Comparison of ENCODE assay signal across 27 mouse cellular contexts in genomic region chr1:74095728-74096127, GRCm38 (mm10). TPM values are rescaled to one million over a fixed set of nuclear protein-coding genes. Genes with fewer than 3 reads are reported as not detected.
DNase-seq lines count a peak whose midpoint lies in the region; ATAC-seq and TF ChIP-seq lines count a peak whose summit lies in the region.
"Had no signal": no experiment of that assay in that cellular context is flagged by ENCODE, and none has a peak within 500 bp of the region (broad histone marks: within the 10 kb centered on the region; RNA-seq: fewer than 3 reads in every experiment).

No protein-coding gene starts in this region.

- H3K9me3 ChIP-seq in heart, embryonic 13.5 days, result no peaks in the 10 kb centered on the region
- no peaks in the 10 kb centered on the region for H3K9me3 ChIP-seq in embryonic facial prominence, embryonic 10.5 days
- H3K9me3 ChIP-seq: embryonic facial prominence, embryonic 12.5 days; forebrain, embryonic 12.5 days; forebrain, embryonic 15.5 days; G1E; heart, embryonic 12.5 days; hindbrain, embryonic 10.5 days; hindbrain, embryonic 13.5 days; intestine, embryonic 15.5 days had no signal

- peak; percentile 50 for DNase-seq in adrenal gland, postnatal 14 days
- DNase-seq in adrenal gland, adult 8-10 months, result no peak
- DNase-seq in heart, adult 9 months (ENCODE audit: low spot score in 2 of 2), result no peak
- no peak for DNase-seq in Patski (ENCODE audit: low read depth, low spot score)
- no peak for DNase-seq in embryonic facial prominence, embryonic 10.5 days (ENCODE audit: low spot score)
- DNase-seq in gastrocnemius, postnatal 10 days, result no peak
- no peak for DNase-seq in left cerebral cortex, postnatal 14 days (ENCODE audit: low spot score in 2 of 2)
- DNase-seq: adrenal gland, postnatal 25 days; B cell, adult 2 months; cerebellum, adult 18-20 months; cerebellum, adult 9-10 months; cerebellum, postnatal 14 days; gastrocnemius, postnatal 36 days; heart, postnatal 36 days had no signal

- no peak overlapping the region for H3K4me3 ChIP-seq in heart, embryonic 13.5 days
- H3K4me3 ChIP-seq in embryonic facial prominence, embryonic 10.5 days, result no peak overlapping the region
- H3K4me3 ChIP-seq: embryonic facial prominence, embryonic 12.5 days; erythroblast, embryonic 14.5 days; forebrain, embryonic 12.5 days; forebrain, embryonic 15.5 days; heart, embryonic 12.5 days; hindbrain, embryonic 13.5 days; intestine, embryonic 15.5 days had no signal

- ATAC-seq in heart, embryonic 13.5 days (ENCODE audit: extremely low read depth, insufficient number of reproducible peaks, low FRiP score, low TSS enrichment), result no peak
- ATAC-seq in Patski, result peak; percentile 70
- ATAC-seq: forebrain, embryonic 15.5 days; hindbrain, embryonic 16.5 days; intestine, embryonic 15.5 days had no signal

- peaks cover 84% of the 10 kb centered on the region for H3K4me1 ChIP-seq in heart, embryonic 13.5 days
- H3K4me1 ChIP-seq in embryonic facial prominence, embryonic 10.5 days, result peaks cover 95% of the 10 kb centered on the region

- H3K4me2 ChIP-seq in heart, embryonic 13.5 days, result no peak overlapping the region
- H3K4me2 ChIP-seq: forebrain, embryonic 12.5 days; forebrain, embryonic 15.5 days; heart, embryonic 12.5 days; hindbrain, embryonic 13.5 days; intestine, embryonic 15.5 days had no signal

- CTCF ChIA-PET in Patski (lab: Charles Lee), result interaction anchor here (1.7 to 1.8 kb wide), 2 partner anchors 12 to 13 kb away, joined by 4 to 5 read pairs; no protein-coding TSS in a partner anchor

- 32% methylated on average over 3 of the region's 3 CpGs for WGBS in heart, embryonic 13.5 days
- 48% methylated on average over 3 of the region's 3 CpGs for WGBS in embryonic facial prominence, embryonic 10.5 days

- H3K9ac ChIP-seq in heart, embryonic 13.5 days, result no peak overlapping the region
- H3K9ac ChIP-seq: embryonic facial prominence, embryonic 12.5 days; forebrain, embryonic 12.5 days; forebrain, embryonic 15.5 days; heart, embryonic 12.5 days; hindbrain, embryonic 13.5 days; intestine, embryonic 15.5 days had no signal

- 0 out of 2 replicates have a peak overlapping the region, but pooled peaks have one; percentile 39 for H3K27ac ChIP-seq in heart, embryonic 13.5 days (replicated peaks)
- H3K27ac ChIP-seq in embryonic facial prominence, embryonic 10.5 days (replicated peaks), result peak overlapping the region; percentile 3
- H3K27ac ChIP-seq: forebrain, embryonic 12.5 days; forebrain, embryonic 15.5 days; hindbrain, embryonic 13.5 days; intestine, embryonic 15.5 days had no signal

- in situ Hi-C loops in Patski (cut with MboI; ENCODE audit: low pct_unique_long_range_greater_than_20kb), result no loop called here

- peaks cover 47% of the 10 kb centered on the region for H3K27me3 ChIP-seq in heart, embryonic 13.5 days (replicated peaks)
- peaks cover 10% of the 10 kb centered on the region for H3K27me3 ChIP-seq in Patski
- H3K27me3 ChIP-seq in embryonic facial prominence, embryonic 10.5 days (replicated peaks; ENCODE audit: low read depth, poor library complexity, severe bottlenecking), result peaks cover 72% of the 10 kb centered on the region
- H3K27me3 ChIP-seq: forebrain, embryonic 15.5 days had no signal

- POLR2A ChIA-PET in Patski (lab: Charles Lee), result interaction anchor here (1.1 to 1.5 kb wide), 2 partner anchors 12 to 27 kb away, joined by 3 to 4 read pairs; no protein-coding TSS in a partner anchor

- TF ChIP-seq CTCF in Patski (IDR thresholded peaks at IDR 0.05), result no peak

- intact Hi-C loops in left cerebral cortex, postnatal 14 days (cut with DNase I), result no loop called here

- no peaks in the 10 kb centered on the region for H3K36me3 ChIP-seq in heart, embryonic 13.5 days
- no peaks in the 10 kb centered on the region for H3K36me3 ChIP-seq in embryonic facial prominence, embryonic 10.5 days (replicated peaks)
- H3K36me3 ChIP-seq: embryonic facial prominence, embryonic 12.5 days; forebrain, embryonic 12.5 days; forebrain, embryonic 15.5 days; G1E; heart, embryonic 12.5 days; hindbrain, embryonic 10.5 days; hindbrain, embryonic 13.5 days; intestine, embryonic 15.5 days had no signal

RNA-seq across cellular contexts. Expression of gene Tns1, which starts 28.5 kb away (rescaled TPM):
- 325 and 411 TPM in 2 replicates for total RNA-seq in adrenal gland, postnatal 14 days (2021)
- 100 to 1,000 TPM; 461 to 578 (median 489) TPM for total RNA-seq in adrenal gland, adult 8-10 months (2022)
- 100 and 105 TPM in 2 replicates for polyA plus RNA-seq in heart, embryonic 13.5 days (2015; fragmentation: Nextera tagmentation; extraction: Ambion mirVana)
- polyA plus RNA-seq in Patski (2021), result 393 TPM
- 27.4 and 30.4 TPM in 2 replicates for polyA plus RNA-seq in embryonic facial prominence, embryonic 10.5 days (2016; fragmentation: Nextera tagmentation; extraction: Ambion mirVana)
- 100 to 1,000 TPM; 193 to 196 TPM for total RNA-seq in gastrocnemius, postnatal 10 days (2021)
- 10 to 100 TPM; 30.2 to 39.1 TPM for total RNA-seq in left cerebral cortex, postnatal 14 days (2021)

RNA-seq across cellular contexts. Expression of gene Rufy4, which starts 29.6 kb away (rescaled TPM):
- total RNA-seq in adrenal gland, postnatal 14 days (2021), result 3.6 and 4.1 TPM in 2 replicates
- 1 to 10 TPM; 1.3 to 4.4 (median 2.8) TPM for total RNA-seq in adrenal gland, adult 8-10 months (2022)
- polyA plus RNA-seq in heart, embryonic 13.5 days (2015; fragmentation: Nextera tagmentation; extraction: Ambion mirVana), result 0.20 and 0.48 TPM in 2 replicates
- polyA plus RNA-seq in Patski (2021), result 0.72 TPM
- polyA plus RNA-seq in embryonic facial prominence, embryonic 10.5 days (2016; fragmentation: Nextera tagmentation; extraction: Ambion mirVana), result 0.06 and 0.15 TPM in 2 replicates
- total RNA-seq in gastrocnemius, postnatal 10 days (2021), result 1 to 10 TPM in 1 of 2 experiments, under 1 TPM in 1; 0.12 to 1.2 TPM
- total RNA-seq in left cerebral cortex, postnatal 14 days (2021), result under 1 TPM in 1 of 2 experiments, not detected in 1; 0.17 TPM
- total RNA-seq: CH12.LX; gastrocnemius, adult 8-10 months had no signal
- polyA plus RNA-seq: erythroblast, embryonic 14.5 days; G1E had no signal

RNA-seq across cellular contexts. Expression of gene Cxcr2, which starts 58.1 kb away (rescaled TPM):
- total RNA-seq in adrenal gland, postnatal 14 days (2021), result 0.19 and 1.8 TPM in 2 replicates
- under 1 TPM in 1 of 4 experiments, not detected in 3; 0.10 TPM for total RNA-seq in adrenal gland, adult 8-10 months (2022)
- polyA plus RNA-seq in heart, embryonic 13.5 days (2015; fragmentation: Nextera tagmentation; extraction: Ambion mirVana), result 0.09 TPM in 1 of 2 replicates, not detected in the other
- polyA plus RNA-seq in Patski (2021), result 0.01 TPM
- 0.05 and 0.22 TPM in 2 replicates for polyA plus RNA-seq in embryonic facial prominence, embryonic 10.5 days (2016; fragmentation: Nextera tagmentation; extraction: Ambion mirVana)
- total RNA-seq in gastrocnemius, postnatal 10 days (2021), result under 1 TPM in 1 of 2 experiments, not detected in 1; 0.18 TPM
- total RNA-seq in left cerebral cortex, postnatal 14 days (2021), result under 1 TPM; 0.11 to 0.17 TPM
- total RNA-seq: adrenal gland, postnatal 25 days; gastrocnemius, adult 8-10 months; gastrocnemius, postnatal 36 days had no signal
- polyA plus RNA-seq: forebrain, embryonic 12.5 days; G1E had no signal
